Mouse (Mus musculus) limb, embryonic 10.5 days (tissue): ENCODE measurements at regions not wholly inside any gene's neighbourhood (a gene's known extent, or its start where the extent isn't known, plus 50 kb on each side); places are given as distances from the start of the nearest gene placed in this dataset.
A peak's percentile ranks its signal among the peaks of the same experiment; 100 is the strongest.

Experiments
- DNase-seq: peaks from one replicate; pipeline ENCODE4 v3.0.0-alpha.2; 2017; ENCODE audit warnings: low spot score
- H3K27ac ChIP-seq: fragments of 300-500 bp; sonication (generic); 2 replicates; pipeline ENCODE4 v1.5.1; 2016; ENCODE audit warnings: mild to moderate bottlenecking
- H3K27me3 ChIP-seq: fragments of 300-500 bp; sonication (generic); 2 replicates; pipeline ENCODE4 v1.6.1; 2016; ENCODE audit warnings: low read depth, mild to moderate bottlenecking; ENCODE audit not compliant: poor library complexity, severe bottlenecking
- H3K36me3 ChIP-seq: fragments of 300-500 bp; sonication (generic); 2 replicates; pipeline ENCODE4 v1.6.1; 2016; ENCODE audit warnings: mild to moderate bottlenecking, moderate library complexity
- H3K4me1 ChIP-seq: fragments of 300-500 bp; sonication (generic); 2 replicates; pipeline ENCODE4 v1.6.1; 2016
- H3K4me3 ChIP-seq: fragments of 300-500 bp; sonication (generic); 2 replicates; pipeline ENCODE4 v1.5.1; 2016; ENCODE audit warnings: mild to moderate bottlenecking, moderate library complexity
- H3K9me3 ChIP-seq: fragments of 300-500 bp; sonication (generic); replicated peaks from 2 replicates; pipeline ENCODE4 v1.6.1; 2016; ENCODE audit warnings: mild to moderate bottlenecking
- WGBS: fragments of 180-500 bp; shearing (Covaris S2); methylation state at CpG from one replicate; pipeline ENCODE4 v1.1.7; 2016; 5-methylcytosine and 5-hydroxymethylcytosine counted together

DNA sequence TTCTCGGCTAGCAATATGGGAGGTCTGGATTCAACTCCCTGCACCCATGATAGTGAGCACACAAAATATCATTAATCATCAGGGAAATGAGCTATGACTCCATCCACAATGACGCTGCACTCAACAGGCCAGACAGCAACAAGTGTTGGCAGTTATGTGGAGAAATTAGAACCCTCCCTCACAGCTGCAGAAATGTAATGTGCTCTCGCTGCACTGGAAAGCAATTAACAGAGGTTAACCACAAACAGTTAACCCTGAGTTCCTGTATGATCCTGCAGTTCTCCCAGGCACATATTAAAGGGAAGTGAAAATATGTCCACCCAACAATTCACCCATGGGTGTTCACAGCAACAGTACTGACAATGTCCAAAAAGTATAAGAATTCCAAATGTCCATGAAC lies 54.0 kb upstream of the Jade2 start:
- no peak overlapping the region for H3K4me3 ChIP-seq
- no peak overlapping the region for H3K27ac ChIP-seq
- H3K9me3 ChIP-seq: no peaks in the 10 kb centered on the region
- WGBS: 62% methylated on average over 3 of the region's 3 CpGs
- H3K36me3 ChIP-seq: no peaks in the 10 kb centered on the region
- H3K27me3 ChIP-seq: peaks cover 3% of the 10 kb centered on the region
- peaks cover 11% of the 10 kb centered on the region for H3K4me1 ChIP-seq
- no peak for DNase-seq

DNA sequence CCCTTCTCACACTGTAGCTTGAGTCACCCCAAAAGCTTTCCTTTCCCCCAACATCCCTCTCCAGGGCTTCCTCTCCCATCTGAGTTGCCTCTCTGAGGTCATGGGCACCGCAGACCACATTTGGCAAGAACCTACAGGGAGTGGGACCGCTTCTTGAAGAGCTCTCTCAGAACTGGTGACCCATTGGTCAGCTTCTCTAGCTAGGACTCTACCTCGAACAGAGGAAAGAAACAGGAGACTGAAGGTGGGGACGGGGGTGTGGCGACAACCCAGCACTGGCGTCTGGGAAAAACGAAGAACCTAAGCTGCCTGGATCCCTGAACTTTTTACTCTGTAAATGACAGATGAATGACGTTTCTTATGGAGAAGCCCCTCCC lies 51.8 kb upstream of the Cdkn2aipnl start:
- Histone ChIP-seq H3K36me3 (no peaks in the 10 kb centered on the region), H3K27ac (no peak overlapping the region), H3K27me3 (peaks cover 3% of the 10 kb centered on the region), H3K4me1 (peaks cover 18% of the 10 kb centered on the region), H3K9me3 (no peaks in the 10 kb centered on the region), H3K4me3 (peak overlapping the region; percentile 44; the same call in 1 of the 2 replicates)
- no peak for DNase-seq
- 9% methylated on average over 8 of the region's 8 CpGs for WGBS

DNA sequence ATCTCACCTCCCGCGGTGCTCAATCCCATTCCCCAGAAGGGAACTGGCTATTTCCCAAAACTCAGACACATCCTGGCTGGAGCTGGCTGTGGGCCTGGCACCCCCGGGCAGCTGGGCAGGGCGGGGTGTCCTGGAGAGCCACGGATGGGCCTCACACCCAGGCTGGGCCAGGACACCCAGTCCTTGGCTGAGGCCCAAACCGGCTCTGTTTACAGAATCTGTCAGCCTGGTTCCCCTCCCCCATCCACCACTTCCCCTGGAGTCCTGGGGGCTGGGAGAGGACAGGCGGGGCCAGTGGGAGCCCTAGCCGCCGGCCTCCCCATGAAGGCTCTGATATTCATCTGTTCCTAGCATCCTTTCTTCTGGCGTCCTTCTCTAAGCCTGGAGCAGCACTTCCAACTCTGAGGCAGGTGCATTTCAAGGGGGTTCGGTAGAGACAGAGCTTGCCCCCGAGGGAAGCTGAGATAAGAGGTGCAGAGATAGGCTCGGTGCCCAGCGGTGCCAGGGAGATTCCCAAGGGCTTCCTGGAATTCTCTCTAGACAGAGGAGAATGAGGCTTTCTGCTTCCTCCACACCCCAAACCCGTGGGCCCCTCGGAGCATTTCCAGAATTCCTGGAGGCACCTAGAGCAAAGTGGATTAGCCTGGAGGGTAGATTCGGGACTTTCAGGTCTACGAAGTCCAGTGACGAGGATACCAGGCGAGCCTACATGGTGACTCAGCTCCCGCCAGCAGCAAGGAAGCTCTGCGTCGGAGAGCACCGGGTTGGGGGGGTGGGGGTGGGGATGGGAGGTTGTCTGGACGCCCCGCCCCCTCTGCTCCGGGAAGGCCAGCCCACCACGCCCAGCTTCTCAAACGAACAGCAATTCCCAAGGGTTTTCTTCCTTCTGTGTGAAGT lies 51.2 kb upstream of the Cdkn2aipnl start:
- H3K9me3 ChIP-seq: no peaks in the 10 kb centered on the region
- 1% methylated on average over 29 of the region's 29 CpGs for WGBS
- no peaks in the 10 kb centered on the region for H3K36me3 ChIP-seq
- peaks cover 18% of the 10 kb centered on the region for H3K4me1 ChIP-seq
- H3K27me3 ChIP-seq: peaks cover 3% of the 10 kb centered on the region
- peak overlapping the region; percentile 44 for H3K4me3 ChIP-seq
- no peak overlapping the region; the same call in 1 of the 2 replicates for H3K27ac ChIP-seq
- peak; percentile 47 for DNase-seq
